Mouse (Mus musculus): ENCODE results near the gene Nr2c1.
A peak's percentile ranks its signal among the peaks of the same experiment; 100 is the strongest.

The Nr2c1 gene

GRCm38 (mm10) chr10:94140227-94140931, 7.4 kb upstream of the Nr2c1 start:
- DNase-seq: no peak

- DNase-seq: no peak
Observed at GRCm38 (mm10) chr10:94142427-94142826, 5.4 kb upstream of the Nr2c1 start.

GRCm38 (mm10) chr10:94144581-94144980, 3.2 kb upstream of the Nr2c1 start:
- no peak for DNase-seq

GRCm38 (mm10) chr10:94147391-94147755, 450 bp upstream of the Nr2c1 start:
- DNase-seq: no peak

GRCm38 (mm10) chr10:94151488-94151887, 3.7 kb downstream of the Nr2c1 start:
- DNase-seq: no peak

GRCm38 (mm10) chr10:94153841-94154240, 6.0 kb downstream of the Nr2c1 start:
- no peak for DNase-seq

GRCm38 (mm10) chr10:94158962-94159361, 11.1 kb downstream of the Nr2c1 start:
- DNase-seq: no peak

GRCm38 (mm10) chr10:94159406-94159805, 11.6 kb downstream of the Nr2c1 start:
- DNase-seq: no peak

GRCm38 (mm10) chr10:94161051-94161765, 13.4 kb downstream of the Nr2c1 start:
- no peak for DNase-seq

- DNase-seq: no peak
Observed at GRCm38 (mm10) chr10:94162031-94162430, 14.2 kb downstream of the Nr2c1 start.

GRCm38 (mm10) chr10:94164104-94164845, 16.5 kb downstream of the Nr2c1 start:
- DNase-seq: no peak

- no peak for DNase-seq
Observed at GRCm38 (mm10) chr10:94165426-94165825, 17.6 kb downstream of the Nr2c1 start.

- DNase-seq: no peak
Observed at GRCm38 (mm10) chr10:94167051-94167750, 19.4 kb downstream of the Nr2c1 start.

GRCm38 (mm10) chr10:94171440-94172130, 23.8 kb downstream of the Nr2c1 start:
- no peak for DNase-seq

- no peak for DNase-seq
Observed at GRCm38 (mm10) chr10:94172137-94172536, 24.3 kb downstream of the Nr2c1 start.

- DNase-seq: no peak
Observed at GRCm38 (mm10) chr10:94172706-94173105, 24.9 kb downstream of the Nr2c1 start.

- no peak for DNase-seq
Observed at GRCm38 (mm10) chr10:94174652-94175051, 26.8 kb downstream of the Nr2c1 start.

GRCm38 (mm10) chr10:94183199-94183598, 35.4 kb downstream of the Nr2c1 start:
- DNase-seq: no peak

GRCm38 (mm10) chr10:94198482-94199405, 50.9 kb downstream of the Nr2c1 start, which contains the start of gene Ndufa12:
Gene Ndufa12, plus strand, starts transcription at chr10:94198720.
- DNase-seq: peak; percentile 87 to 92

GRCm38 (mm10) chr10:94204973-94205372, 57.1 kb downstream of the Nr2c1 start:
- DNase-seq: no peak
